Mouse (Mus musculus) embryonic facial prominence, embryonic 12.5 days (tissue): ENCODE measurements around the gene Pdyn. TPM values are rescaled to one million over a fixed set of nuclear protein-coding genes. Genes with fewer than 3 reads are reported as not detected.

Experiments
- ATAC-seq: fragments of 200-750 bp; cut with Nextera tagmentation; 2 replicates; pipeline ENCODE4 v1.8.0; 2017; ENCODE audit not compliant: insufficient number of reproducible peaks, insufficient read depth, low FRiP score, low TSS enrichment
- H3K27ac ChIP-seq: fragments of 300-500 bp; sonication (generic); 2 replicates; pipeline ENCODE4 v1.5.1; 2016; ENCODE audit warnings: mild to moderate bottlenecking
- H3K27me3 ChIP-seq: fragments of 300-500 bp; sonication (generic); 2 replicates; pipeline ENCODE4 v1.6.1; 2016; ENCODE audit warnings: mild to moderate bottlenecking, moderate library complexity
- H3K36me3 ChIP-seq: fragments of 300-500 bp; sonication (generic); 2 replicates; pipeline ENCODE4 v1.6.1; 2016; ENCODE audit warnings: mild to moderate bottlenecking
- H3K4me1 ChIP-seq: fragments of 300-500 bp; sonication (generic); 2 replicates; pipeline ENCODE4 v1.6.1; 2016
- H3K4me2 ChIP-seq: fragments of 300-500 bp; sonication (generic); replicated peaks from 2 replicates; pipeline ENCODE4 v1.6.1; 2016; ENCODE audit warnings: mild to moderate bottlenecking, moderate library complexity
- H3K4me3 ChIP-seq: fragments of 300-500 bp; sonication (generic); 2 replicates; pipeline ENCODE4 v1.5.1; 2016; ENCODE audit warnings: mild to moderate bottlenecking
- H3K9ac ChIP-seq: fragments of 300-500 bp; sonication (generic); 2 replicates; pipeline ENCODE4 v1.6.1; 2016; ENCODE audit warnings: mild to moderate bottlenecking, moderate library complexity
- H3K9me3 ChIP-seq: fragments of 300-500 bp; sonication (generic); 2 replicates; pipeline ENCODE4 v1.6.1; 2016; ENCODE audit warnings: mild to moderate bottlenecking, moderate library complexity
- WGBS: fragments of 180-500 bp; shearing (Covaris S2); methylation state at CpG from one replicate; pipeline ENCODE4 v1.1.7; 2016; 5-methylcytosine and 5-hydroxymethylcytosine counted together
- polyA plus RNA-seq: library from polyadenylated mRNA; unstranded; fragments of >200 nt; fragmentation: Nextera tagmentation; extraction: Ambion mirVana; gene quantifications from 2 replicates; pipeline ENCODE4 v1.2.1, GENCODE M21; 2016

Gene Pdyn
- 0.19 and 0.27 TPM in 2 replicates for polyA plus RNA-seq

- whole genome bisulfite sequencing, result 7% methylated on average over 20 of the region's 20 CpGs
- no peak within 1 kb of the TSS for H3K4me3 ChIP-seq
- no peak for ATAC-seq
- peak within 1 kb of the TSS; percentile 33 for H3K4me2 ChIP-seq
- H3K4me1 ChIP-seq, result no peaks in the 10 kb centered on the region
- no peak within 1 kb of the TSS for H3K9ac ChIP-seq
- H3K27ac ChIP-seq, result no peak within 1 kb of the TSS
- H3K27me3 ChIP-seq, result peaks cover 49% of the 10 kb centered on the region
- no peaks in the 10 kb centered on the region for H3K9me3 ChIP-seq
- H3K36me3 ChIP-seq, result no peaks in the 10 kb centered on the region
These were observed at the start of gene Pdyn for GRCm38 (mm10) chr2:129699484-129700158. Pdyn (minus strand) TSS chr2:129699844.

GRCm38 (mm10) chr2:129742016-129742415, 42.4 kb upstream of the Pdyn start:
- H3K4me3 ChIP-seq, result no peak overlapping the region
- 87% methylated on average over 7 of the region's 7 CpGs for WGBS
- no peaks in the 10 kb centered on the region for H3K4me1 ChIP-seq
- H3K9me3 ChIP-seq, result no peaks in the 10 kb centered on the region
- no peaks in the 10 kb centered on the region for H3K27me3 ChIP-seq
- H3K27ac ChIP-seq, result no peak overlapping the region
- H3K4me2 ChIP-seq, result no peak overlapping the region
- no peak overlapping the region for H3K9ac ChIP-seq
- H3K36me3 ChIP-seq, result no peaks in the 10 kb centered on the region
- ATAC-seq, result no peak

- no peaks in the 10 kb centered on the region for H3K9me3 ChIP-seq
- H3K4me1 ChIP-seq, result no peaks in the 10 kb centered on the region
- WGBS, result 87% methylated on average over 3 of the region's 3 CpGs
- H3K27ac ChIP-seq, result no peak overlapping the region
- no peaks in the 10 kb centered on the region for H3K36me3 ChIP-seq
- no peak overlapping the region for H3K4me2 ChIP-seq
- no peaks in the 10 kb centered on the region for H3K27me3 ChIP-seq
- H3K4me3 ChIP-seq, result no peak overlapping the region
- H3K9ac ChIP-seq, result no peak overlapping the region
- ATAC-seq, result no peak
These were observed 40.9 kb upstream of the Pdyn start for GRCm38 (mm10) chr2:129740515-129740914.

- 77% methylated on average over 8 of the region's 8 CpGs for whole genome bisulfite sequencing
These were observed 34.4 kb upstream of the Pdyn start for GRCm38 (mm10) chr2:129734031-129734430.

GRCm38 (mm10) chr2:129729681-129730080, 30.0 kb upstream of the Pdyn start:
- H3K27ac ChIP-seq, result no peak overlapping the region
- no peaks in the 10 kb centered on the region for H3K4me1 ChIP-seq
- no peak for ATAC-seq
- no peaks in the 10 kb centered on the region for H3K27me3 ChIP-seq
- no peak overlapping the region for H3K4me2 ChIP-seq
- WGBS, result 81% methylated on average over 1 of the region's 1 CpGs
- no peaks in the 10 kb centered on the region for H3K9me3 ChIP-seq
- H3K4me3 ChIP-seq, result no peak overlapping the region
- H3K36me3 ChIP-seq, result no peaks in the 10 kb centered on the region
- H3K9ac ChIP-seq, result no peak overlapping the region

More at GRCm38 (mm10) chr2:129734031-129734430, 34.4 kb upstream of the Pdyn start:
- ATAC-seq, result no peak
- Histone ChIP-seq H3K27me3 (no peaks in the 10 kb centered on the region), H3K4me3 (no peak overlapping the region), H3K9me3 (no peaks in the 10 kb centered on the region), H3K9ac (no peak overlapping the region), H3K36me3 (no peaks in the 10 kb centered on the region), H3K27ac (no peak overlapping the region), H3K4me1 (no peaks in the 10 kb centered on the region), H3K4me2 (no peak overlapping the region)

GRCm38 (mm10) chr2:129715671-129716070, 16.0 kb upstream of the Pdyn start:
- Histone ChIP-seq H3K4me1 (no peaks in the 10 kb centered on the region), H3K27ac (no peak overlapping the region), H3K27me3 (no peaks in the 10 kb centered on the region), H3K9ac (no peak overlapping the region), H3K4me3 (no peak overlapping the region), H3K36me3 (no peaks in the 10 kb centered on the region), H3K9me3 (no peaks in the 10 kb centered on the region), H3K4me2 (no peak overlapping the region)
- ATAC-seq, result no peak
- WGBS, result 20% methylated on average over 10 of the region's 10 CpGs

GRCm38 (mm10) chr2:129713026-129713544, 13.4 kb upstream of the Pdyn start:
- WGBS, result 68% methylated on average over 5 of the region's 5 CpGs
- no peaks in the 10 kb centered on the region for H3K27me3 ChIP-seq
- H3K4me3 ChIP-seq, result no peak overlapping the region
- H3K4me2 ChIP-seq, result no peak overlapping the region
- no peak overlapping the region for H3K27ac ChIP-seq
- ATAC-seq, result no peak
- no peaks in the 10 kb centered on the region for H3K36me3 ChIP-seq
- H3K4me1 ChIP-seq, result no peaks in the 10 kb centered on the region
- no peaks in the 10 kb centered on the region for H3K9me3 ChIP-seq
- H3K9ac ChIP-seq, result no peak overlapping the region

GRCm38 (mm10) chr2:129696059-129696458, 3.6 kb downstream of the Pdyn start:
- no peak overlapping the region for H3K4me2 ChIP-seq
- H3K36me3 ChIP-seq, result no peaks in the 10 kb centered on the region
- WGBS, result 17% methylated on average over 4 of the region's 4 CpGs
- no peaks in the 10 kb centered on the region for H3K4me1 ChIP-seq
- peaks cover 41% of the 10 kb centered on the region for H3K27me3 ChIP-seq
- H3K4me3 ChIP-seq, result no peak overlapping the region
- H3K9ac ChIP-seq, result no peak overlapping the region
- no peaks in the 10 kb centered on the region for H3K9me3 ChIP-seq
- ATAC-seq, result 0 out of 2 replicates have a peak, but pooled peaks have one; percentile 47
- no peak overlapping the region for H3K27ac ChIP-seq

- H3K36me3 ChIP-seq, result no peaks in the 10 kb centered on the region
- H3K9me3 ChIP-seq, result no peaks in the 10 kb centered on the region
- WGBS, result 72% methylated on average over 6 of the region's 6 CpGs
- no peak overlapping the region for H3K4me3 ChIP-seq
- no peaks in the 10 kb centered on the region for H3K4me1 ChIP-seq
- ATAC-seq, result no peak
- H3K27me3 ChIP-seq, result peaks cover 24% of the 10 kb centered on the region
- no peak overlapping the region for H3K9ac ChIP-seq
- H3K27ac ChIP-seq, result no peak overlapping the region
- no peak overlapping the region for H3K4me2 ChIP-seq
These were observed 5.3 kb downstream of the Pdyn start for GRCm38 (mm10) chr2:129694303-129694702.

GRCm38 (mm10) chr2:129692694-129693093, 7.0 kb downstream of the Pdyn start:
- peaks cover 12% of the 10 kb centered on the region for H3K27me3 ChIP-seq
- no peak overlapping the region for H3K4me3 ChIP-seq
- 82% methylated on average over 8 of the region's 8 CpGs for WGBS
- no peaks in the 10 kb centered on the region for H3K9me3 ChIP-seq
- no peak for ATAC-seq
- no peak overlapping the region for H3K9ac ChIP-seq
- no peaks in the 10 kb centered on the region for H3K4me1 ChIP-seq
- no peak overlapping the region for H3K27ac ChIP-seq
- H3K36me3 ChIP-seq, result no peaks in the 10 kb centered on the region
- H3K4me2 ChIP-seq, result no peak overlapping the region

GRCm38 (mm10) chr2:129689694-129690093, 9.9 kb downstream of the Pdyn start:
- Histone ChIP-seq H3K36me3 (no peaks in the 10 kb centered on the region), H3K9ac (no peak overlapping the region), H3K4me3 (no peak overlapping the region), H3K9me3 (no peaks in the 10 kb centered on the region), H3K27ac (no peak overlapping the region), H3K4me1 (no peaks in the 10 kb centered on the region), H3K4me2 (no peak overlapping the region), H3K27me3 (no peaks in the 10 kb centered on the region)
- no peak for ATAC-seq
- WGBS, result 84% methylated on average over 7 of the region's 7 CpGs

GRCm38 (mm10) chr2:129688036-129688625, 11.5 kb downstream of the Pdyn start:
- Histone ChIP-seq H3K4me3 (no peak overlapping the region), H3K9me3 (no peaks in the 10 kb centered on the region), H3K27me3 (no peaks in the 10 kb centered on the region), H3K27ac (no peak overlapping the region), H3K36me3 (no peaks in the 10 kb centered on the region), H3K4me1 (no peaks in the 10 kb centered on the region), H3K9ac (no peak overlapping the region), H3K4me2 (no peak overlapping the region)
- WGBS, result 93% methylated on average over 28 of the region's 28 CpGs
- no peak for ATAC-seq
